Mouse (Mus musculus) liver, adult 10 weeks (tissue): ENCODE measurements around the gene Gm7971. TPM values are rescaled to one million over a fixed set of nuclear protein-coding genes. Genes with fewer than 3 reads are reported as not detected.

Experiments
- polyA plus RNA-seq: library from polyadenylated mRNA; stranded (reverse); fragments of 350-450 nt; fragmentation: Illumina TruSeq; extraction: RNeasy Lipid Tissue Mini Kit (QIAGEN cat#74804); gene quantifications from one replicate; pipeline ENCODE4 v1.2.3, GENCODE M21; 2014; ENCODE audit warnings: low read depth, low replicate concordance

Gene Gm7971
- polyA plus RNA-seq = not detected

GRCm38 (mm10) chr5:95594775-95595174 lies at the start of gene Gm7971:
TSS of gene Gm7971 (minus strand) at chr5:95594875.

Other genes with a start within 250 kb of the Gm7971 start
- not detected for gene D5Ertd577e, start 138.1 kb downstream of the Gm7971 start, polyA plus RNA-seq
- not detected for gene Gm3286, start 84.1 kb downstream of the Gm7971 start, polyA plus RNA-seq
- not detected for gene Gm7978, start 141.3 kb upstream of the Gm7971 start, polyA plus RNA-seq
- not detected for gene Gm7982, start 147.1 kb upstream of the Gm7971 start, polyA plus RNA-seq
- gene E330014E10Rik, start 181.1 kb upstream of the Gm7971 start, polyA plus RNA-seq = not detected